In the genomic region with DNA sequence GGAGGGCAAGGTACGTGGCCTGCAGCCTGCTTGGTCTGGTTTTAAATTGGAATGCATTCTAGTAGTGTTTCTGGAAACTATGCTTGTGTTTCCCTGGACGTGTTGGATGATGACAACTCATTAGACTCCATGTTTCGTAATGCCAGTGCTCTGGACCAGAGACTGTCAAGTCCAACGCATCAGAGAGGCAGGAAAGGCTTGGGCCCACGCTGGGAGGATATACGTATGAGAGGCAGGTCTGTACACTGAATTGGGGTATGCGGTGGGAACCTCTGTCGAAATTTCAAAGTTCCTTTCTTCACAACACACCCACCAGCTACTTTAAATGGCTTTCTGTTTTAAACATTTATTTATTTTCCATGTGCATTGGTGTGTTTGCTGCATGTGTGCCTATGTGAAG, we compare ENCODE assay signal across 19 mouse cellular contexts.
"Had no signal": no experiment of that assay in that cellular context is flagged by ENCODE, and none has a peak within 500 bp of the region (broad histone marks: within the 10 kb centered on the region; RNA-seq: fewer than 3 reads in every experiment).

No protein-coding gene starts in this region.

- DNase-seq: kidney, adult 18-20 months; kidney, postnatal 25 days; liver; lung, adult 18-20 months; midbrain, embryonic 14.5 days; right cerebral cortex, adult 18-20 months; right cerebral cortex, postnatal 14 days; right cerebral cortex, postnatal 4 days; thymus, postnatal 25 days had no signal

- H3K36me3 ChIP-seq: limb, embryonic 10.5 days; limb, embryonic 13.5 days; liver, embryonic 12.5 days; liver, embryonic 15.5 days; neural tube, embryonic 12.5 days; neural tube, embryonic 15.5 days had no signal

- H3K4me2 ChIP-seq: limb, embryonic 13.5 days; liver, embryonic 12.5 days; liver, embryonic 15.5 days; neural tube, embryonic 12.5 days; neural tube, embryonic 15.5 days had no signal

- H3K9ac ChIP-seq: limb, embryonic 13.5 days; liver, embryonic 12.5 days; liver, embryonic 15.5 days; neural tube, embryonic 12.5 days; neural tube, embryonic 15.5 days had no signal

- H3K27me3 ChIP-seq: limb, embryonic 13.5 days; liver, embryonic 12.5 days; liver, embryonic 15.5 days; neural tube, embryonic 12.5 days; neural tube, embryonic 15.5 days had no signal

- ATAC-seq: inflammation-experienced regulatory T-cells, adult 6 months; liver, embryonic 12.5 days had no signal

- H3K4me3 ChIP-seq: limb, embryonic 10.5 days; limb, embryonic 13.5 days; liver, embryonic 12.5 days; liver, embryonic 15.5 days; neural tube, embryonic 12.5 days; neural tube, embryonic 15.5 days had no signal

- H3K9me3 ChIP-seq: limb, embryonic 10.5 days; limb, embryonic 13.5 days; liver, embryonic 12.5 days; liver, embryonic 15.5 days; neural tube, embryonic 12.5 days; neural tube, embryonic 15.5 days had no signal

- H3K27ac ChIP-seq: kidney, postnatal 0 days; limb, embryonic 10.5 days; limb, embryonic 13.5 days; liver, embryonic 12.5 days; liver, embryonic 15.5 days; macrophage; neural tube, embryonic 12.5 days; neural tube, embryonic 15.5 days; stomach, postnatal 0 days had no signal
